Mouse (Mus musculus): ENCODE measurements around the gene Fbln2.

- TF ChIP-seq CTCF (IDR thresholded peaks at IDR 0.05; ENCODE audit: low read depth, low read length) (no peak), GATA1 (IDR thresholded peaks at IDR 0.05; ENCODE audit: borderline replicate concordance, low read length) (no peak)
Measured at GRCm38 (mm10) chr6:91185502-91185901, 26.8 kb upstream of the Fbln2 start.
